Mouse (Mus musculus) embryo, embryonic 9.5 days (tissue): ENCODE results near the gene Tmem8.
"Not testable (repeated sequence)": the region's sequence is repeated elsewhere in the genome, so short reads cannot be mapped to it uniquely, and the experiment has no call there.

Experiments
- DNase-seq: peaks from one replicate; pipeline ENCODE4 v3.0.0-alpha.2; 2017; ENCODE audit errors: extremely low spot score

Gene Tmem8

DNA sequence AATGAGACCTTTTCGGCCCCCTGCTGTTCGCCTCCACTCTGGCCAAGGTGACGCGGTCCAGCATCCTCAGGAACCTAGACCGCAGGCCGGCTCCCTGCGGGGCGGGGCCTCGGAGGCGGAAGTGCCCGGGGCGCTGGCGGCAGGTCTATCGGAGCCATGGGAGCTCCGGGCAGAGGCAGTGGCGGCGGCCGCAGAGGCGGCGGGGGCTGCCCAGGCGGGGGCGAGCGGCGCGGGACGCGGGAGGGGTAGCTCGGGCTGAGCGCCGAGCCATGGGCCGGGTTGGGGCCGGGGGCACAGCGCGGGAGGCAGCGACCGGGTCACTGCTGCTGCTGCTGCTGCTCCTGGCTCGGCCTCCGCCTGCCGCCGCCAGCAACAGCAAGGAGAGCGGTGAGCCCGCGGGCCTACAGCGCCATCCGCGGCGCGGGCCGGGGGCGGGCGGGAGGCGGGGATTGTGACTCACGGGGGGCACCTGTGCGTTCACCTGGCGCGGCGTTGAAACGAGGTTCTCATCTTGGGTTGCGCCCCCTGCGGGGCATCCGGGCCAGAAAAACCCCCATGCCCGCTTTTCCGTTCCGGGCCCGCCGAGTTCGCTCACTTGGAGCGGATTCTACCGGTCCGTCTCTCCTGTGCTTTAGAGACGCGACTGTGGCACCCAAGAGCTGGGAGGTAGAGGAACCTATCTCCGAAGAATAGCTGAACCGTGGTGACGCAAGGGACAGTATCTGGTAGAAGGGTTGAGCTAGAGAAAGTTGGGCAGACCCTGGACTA, at the start of gene Tmem8:
TSS of gene Tmem8 (plus strand) at position 119 of the 768 bp plus-strand sequence.
- peak; percentile 73 for DNase-seq

DNA sequence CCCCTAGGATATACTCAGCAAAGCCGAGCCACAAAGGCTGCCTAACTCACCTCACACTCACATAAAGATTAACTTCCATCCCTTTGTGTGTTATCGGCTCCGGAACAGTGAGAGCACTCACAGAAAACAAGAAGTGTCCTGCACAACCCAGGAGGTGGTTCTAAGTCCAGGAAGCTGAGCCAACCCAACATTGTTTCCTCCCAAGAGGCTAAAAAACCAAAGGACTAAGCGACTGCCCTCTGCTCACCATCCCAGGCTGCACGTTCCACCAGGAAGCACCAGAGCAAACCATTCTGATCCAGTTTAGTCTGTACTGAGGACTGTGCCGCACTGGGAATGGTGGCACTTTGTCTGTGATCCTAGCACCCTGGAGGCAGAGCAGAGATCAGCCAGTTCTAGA, 48.2 kb upstream of the Tmem8 start:
- DNase-seq = no peak

DNA sequence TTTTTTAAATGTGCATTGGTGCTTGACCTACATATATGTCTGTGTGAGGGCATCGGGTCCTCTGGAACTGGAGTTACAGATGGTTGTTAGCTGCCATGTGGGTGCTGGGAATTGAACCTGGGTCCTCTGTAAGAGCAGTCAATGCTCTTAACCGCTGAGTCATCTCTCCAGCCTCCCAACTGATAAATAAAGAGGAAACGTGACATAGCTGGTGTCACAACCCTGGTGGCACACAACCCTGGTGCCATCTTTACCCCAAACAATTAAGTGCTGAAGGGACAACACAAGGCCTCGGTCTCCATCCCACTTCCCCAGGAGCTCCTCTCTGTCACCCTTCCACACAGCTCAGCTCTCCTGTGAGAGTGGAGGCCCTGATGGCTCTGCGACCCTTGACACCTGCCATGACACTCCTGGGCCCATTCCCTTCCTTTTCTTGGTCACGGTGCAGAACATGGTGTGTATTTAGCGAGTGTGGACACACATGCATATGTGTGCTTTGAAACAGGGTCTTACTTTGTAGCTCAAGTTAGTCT, 46.5 kb upstream of the Tmem8 start:
- DNase-seq = no peak

DNA sequence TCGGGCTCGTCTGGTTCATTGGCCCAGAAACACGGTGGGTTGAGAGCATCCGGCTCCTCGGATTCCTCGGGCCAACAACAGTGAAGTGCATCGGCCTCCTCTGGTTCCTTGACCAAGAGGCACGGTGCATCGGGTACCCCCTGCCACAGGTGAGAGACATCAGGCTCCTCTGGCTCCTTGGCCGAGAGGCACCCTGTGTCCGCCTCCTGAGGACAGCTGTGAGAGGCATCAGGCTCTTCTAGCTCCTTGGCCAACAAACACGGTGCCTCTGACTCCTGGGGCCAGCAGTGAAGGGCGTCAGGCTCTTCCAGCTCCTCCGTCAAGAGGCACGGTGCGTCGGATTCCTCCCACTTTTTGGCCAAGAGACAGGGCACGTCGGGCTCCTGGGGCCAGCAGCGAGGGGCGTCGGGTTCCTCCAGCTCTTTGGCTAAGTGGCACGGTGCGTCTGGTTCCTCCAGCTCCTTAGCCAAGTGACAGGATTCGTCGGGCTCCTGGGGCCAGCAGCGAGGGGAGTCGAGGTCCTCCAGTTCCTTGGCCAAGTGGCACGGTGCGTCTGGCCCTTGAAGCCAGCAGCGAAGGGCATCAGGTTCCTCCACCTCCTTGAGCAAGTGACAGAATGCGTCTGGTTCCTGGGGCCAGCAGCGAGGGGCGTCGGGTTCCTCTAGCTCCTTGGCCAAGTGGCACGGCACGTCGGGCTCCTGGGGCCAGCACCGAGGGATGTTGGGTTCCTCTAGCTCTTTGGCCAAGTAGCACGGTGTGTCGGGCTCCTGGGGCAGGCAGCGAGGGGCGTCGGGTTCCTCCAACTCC, 44.9 kb upstream of the Tmem8 start:
- peak; percentile 55 for DNase-seq

DNA sequence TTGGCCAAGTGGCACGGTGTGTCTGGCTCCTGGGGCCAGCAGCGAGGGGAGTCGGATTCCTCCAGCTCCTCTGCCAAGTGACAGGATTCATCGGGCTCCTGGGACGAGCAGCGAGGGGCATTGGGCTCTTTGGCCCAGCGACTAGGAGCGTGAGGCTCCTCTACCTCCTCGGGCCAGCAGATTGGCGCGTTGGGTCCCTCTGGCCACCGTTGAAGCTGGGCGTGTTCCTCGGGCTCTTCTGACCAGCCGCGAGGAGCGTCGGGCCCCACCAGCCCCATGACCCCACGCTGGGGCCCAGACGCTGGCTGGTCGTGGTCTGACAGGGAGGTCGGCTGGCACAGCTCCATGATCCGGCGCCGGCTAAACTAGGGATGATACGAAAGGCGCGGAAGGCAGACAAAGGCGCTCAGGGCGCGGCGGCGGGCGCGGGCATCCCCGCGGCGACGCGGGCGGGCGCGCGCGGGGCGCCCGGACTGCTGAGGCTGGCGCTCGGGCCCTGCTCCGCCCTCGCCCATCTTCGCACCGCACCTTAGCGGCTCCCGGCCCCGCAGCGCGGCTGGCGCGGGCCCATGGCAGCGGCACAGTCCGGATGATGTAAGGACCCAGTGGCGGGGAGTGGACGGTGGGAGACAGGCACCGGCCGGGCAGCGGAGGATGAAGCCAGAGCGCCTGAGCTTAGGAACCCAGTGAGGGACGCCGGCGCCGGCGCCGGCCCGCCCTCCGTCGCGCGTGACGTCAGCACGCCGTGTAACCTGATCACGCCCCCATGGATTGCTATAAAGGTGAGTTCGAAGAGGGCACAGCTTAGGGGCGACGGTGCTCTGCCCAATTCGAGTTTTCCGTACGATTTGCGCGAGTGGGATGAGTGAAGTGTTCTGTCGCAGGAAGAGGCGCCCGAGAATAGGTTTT, 44.0 kb upstream of the Tmem8 start, which contains the start of gene Rab11fip3:
TSS of gene Rab11fip3 (minus strand) at position 725 of the 909 bp plus-strand sequence.
- DNase-seq = peak; percentile 92

DNA sequence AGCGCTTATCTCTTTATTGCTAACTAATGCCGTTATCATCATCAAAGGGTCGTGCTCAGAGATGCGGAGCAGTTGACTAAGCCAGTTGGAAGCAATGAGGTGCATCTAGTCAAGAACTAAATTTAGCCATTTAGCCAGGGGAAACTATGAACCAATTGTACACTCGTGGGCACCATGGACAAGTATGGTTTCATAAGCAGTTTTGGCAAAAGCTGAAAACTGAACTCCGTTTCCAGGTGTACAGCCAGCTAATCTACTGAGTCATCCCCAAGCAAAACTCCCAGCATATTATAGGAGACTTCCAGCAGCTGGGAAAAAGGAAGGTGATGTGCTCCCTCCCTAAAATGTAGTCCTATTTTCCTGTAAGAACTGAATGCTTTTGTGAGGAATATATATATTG, 43.0 kb upstream of the Tmem8 start:
- DNase-seq = no peak

DNA sequence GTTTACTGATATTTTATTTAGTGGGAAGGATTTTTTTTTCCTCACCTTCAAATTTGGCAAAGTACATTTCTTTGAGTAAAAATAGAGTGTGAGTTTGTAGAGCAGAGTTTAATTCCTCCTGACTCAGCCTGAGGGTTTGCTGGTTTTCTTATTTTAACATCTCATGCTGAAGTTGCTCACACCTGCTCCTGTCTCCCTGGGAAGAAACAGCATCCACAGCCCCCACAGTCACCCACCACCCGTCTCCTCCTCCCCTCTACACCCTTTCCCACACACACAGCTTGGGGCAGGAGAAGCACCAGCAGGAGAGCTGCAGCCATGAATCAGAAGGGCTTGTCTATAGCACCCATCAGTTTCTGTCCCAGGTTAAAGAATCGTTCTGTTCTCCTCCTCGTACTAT, 37.9 kb upstream of the Tmem8 start:
- no peak for DNase-seq

DNA sequence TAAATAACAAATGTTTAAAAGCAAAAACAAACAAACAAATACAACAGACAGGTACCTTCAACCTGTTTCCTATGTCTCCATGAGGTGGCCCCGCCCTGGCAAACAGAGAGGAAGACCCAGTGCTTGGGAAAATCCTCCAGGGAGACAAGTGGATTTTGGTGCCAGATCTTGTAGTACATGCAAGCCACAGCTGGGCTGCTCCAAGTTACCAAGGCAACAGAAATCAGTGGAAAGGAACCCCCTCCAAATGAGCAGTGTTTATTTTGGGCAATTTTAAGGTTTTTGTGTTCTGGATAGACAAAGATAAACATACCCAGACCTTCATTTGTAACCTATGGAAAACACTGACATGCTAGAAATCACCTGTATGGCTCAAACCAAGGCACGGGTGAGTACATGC, 34.2 kb upstream of the Tmem8 start:
- DNase-seq = no peak

DNA sequence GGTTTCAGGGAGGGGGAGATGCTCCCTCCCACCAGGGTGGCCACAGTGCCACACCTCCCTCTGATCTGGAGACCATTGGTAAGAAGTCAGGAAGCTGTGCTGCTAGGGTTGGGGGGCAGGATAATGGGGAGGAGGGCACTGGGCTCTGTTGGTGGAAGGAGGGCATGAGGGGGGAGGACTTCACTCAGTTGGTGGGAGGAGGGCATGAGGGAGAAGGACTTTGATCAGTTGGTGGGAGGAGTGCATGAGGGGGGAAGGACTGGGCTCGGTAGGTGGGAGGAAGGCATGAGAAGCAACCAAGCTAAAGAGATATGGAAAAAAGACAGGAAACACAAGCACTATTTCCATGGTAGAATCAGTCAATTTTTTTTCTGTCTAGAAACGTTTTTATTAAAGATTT, 32.2 kb upstream of the Tmem8 start:
- DNase-seq = no peak

DNA sequence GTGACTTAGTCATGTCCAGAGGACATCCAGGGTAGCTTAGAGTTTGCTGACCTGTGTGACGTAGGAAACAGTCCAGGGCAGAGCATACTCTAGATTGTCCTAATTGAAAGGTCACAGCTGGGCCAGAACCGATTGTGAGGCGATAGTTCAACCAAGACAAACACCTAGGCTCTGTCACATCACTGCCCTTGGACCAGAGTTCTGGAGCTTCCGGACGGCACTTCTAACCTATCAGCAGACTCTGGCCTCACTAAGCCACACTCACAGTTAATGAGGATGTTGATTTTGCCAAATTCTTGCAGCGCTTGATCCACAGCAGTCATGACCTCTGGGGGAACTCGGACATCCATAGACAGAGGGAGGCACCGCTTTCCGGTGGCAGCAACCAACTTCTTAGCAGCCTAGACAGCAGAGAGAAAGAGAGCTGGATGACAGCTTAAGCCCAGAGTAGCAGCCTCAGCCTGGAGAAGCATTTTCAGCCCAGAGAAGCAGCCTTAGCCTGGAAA, 26.0 kb upstream of the Tmem8 start:
- no peak for DNase-seq

DNA sequence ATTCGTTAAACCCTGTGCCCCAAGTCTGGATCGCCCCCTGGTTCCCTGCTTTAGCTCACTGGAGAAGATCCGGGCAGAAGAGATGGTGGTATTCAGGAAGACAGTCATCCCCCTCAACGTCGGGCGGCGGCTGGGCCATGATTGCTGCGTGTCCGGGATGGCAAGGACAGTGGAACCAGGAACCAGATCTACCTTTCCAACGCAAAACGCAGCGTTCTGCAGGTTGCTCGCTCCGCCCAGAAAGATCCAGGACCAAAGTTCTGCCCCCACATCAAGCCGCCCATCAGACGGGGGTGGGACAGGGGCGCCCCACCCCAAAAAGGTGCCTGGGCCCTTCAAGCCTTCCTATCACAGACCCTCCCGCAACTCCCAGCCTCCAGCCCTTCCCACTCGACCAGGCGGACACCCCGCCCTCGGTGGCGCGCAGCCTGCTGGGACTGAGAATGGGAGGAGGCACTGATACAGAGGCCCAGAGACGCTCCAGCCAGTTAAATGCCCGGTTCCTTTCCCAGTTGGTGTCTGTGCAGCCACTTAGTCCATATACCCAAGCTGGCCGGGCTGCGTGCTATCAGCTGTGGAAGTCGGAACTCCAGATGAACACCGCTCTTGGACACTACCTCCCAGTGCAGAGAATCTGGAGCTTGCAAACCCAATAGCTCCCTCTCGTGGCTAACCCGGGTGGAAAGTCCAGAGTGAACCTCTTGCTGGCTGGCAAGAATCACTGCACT, 23.0 kb upstream of the Tmem8 start, which contains the start of gene Decr2:
TSS of gene Decr2 (minus strand) at position 433 of the 728 bp plus-strand sequence.
- DNase-seq = peak; percentile 90

DNA sequence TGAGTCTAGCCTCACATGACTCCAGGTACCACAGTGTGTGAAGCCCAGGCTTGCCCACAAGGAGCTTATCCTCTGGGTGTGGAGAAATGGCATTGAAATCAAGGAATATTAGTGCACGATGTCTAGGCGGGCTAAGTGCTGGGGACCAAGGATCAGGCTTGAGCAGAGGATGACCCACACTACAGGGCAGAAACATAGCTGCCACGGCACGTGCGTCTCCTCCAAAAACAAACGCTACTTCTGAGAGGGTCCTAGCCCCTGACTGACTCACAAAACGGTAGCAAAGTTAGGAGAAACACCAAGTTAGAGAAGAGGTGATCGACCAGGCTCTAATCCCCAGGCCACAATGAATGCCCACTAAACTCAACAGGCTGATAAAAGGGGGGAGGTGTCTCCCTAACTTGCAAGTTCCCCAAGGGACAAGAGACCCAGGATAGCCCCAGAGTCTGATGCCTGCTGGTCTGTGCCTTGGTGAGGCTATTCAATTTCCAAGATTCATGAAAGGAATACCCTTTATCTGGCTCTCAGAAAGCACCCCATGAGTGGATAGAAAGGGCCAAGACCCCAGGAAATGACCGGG, 18.5 kb upstream of the Tmem8 start:
- DNase-seq = no peak

DNA sequence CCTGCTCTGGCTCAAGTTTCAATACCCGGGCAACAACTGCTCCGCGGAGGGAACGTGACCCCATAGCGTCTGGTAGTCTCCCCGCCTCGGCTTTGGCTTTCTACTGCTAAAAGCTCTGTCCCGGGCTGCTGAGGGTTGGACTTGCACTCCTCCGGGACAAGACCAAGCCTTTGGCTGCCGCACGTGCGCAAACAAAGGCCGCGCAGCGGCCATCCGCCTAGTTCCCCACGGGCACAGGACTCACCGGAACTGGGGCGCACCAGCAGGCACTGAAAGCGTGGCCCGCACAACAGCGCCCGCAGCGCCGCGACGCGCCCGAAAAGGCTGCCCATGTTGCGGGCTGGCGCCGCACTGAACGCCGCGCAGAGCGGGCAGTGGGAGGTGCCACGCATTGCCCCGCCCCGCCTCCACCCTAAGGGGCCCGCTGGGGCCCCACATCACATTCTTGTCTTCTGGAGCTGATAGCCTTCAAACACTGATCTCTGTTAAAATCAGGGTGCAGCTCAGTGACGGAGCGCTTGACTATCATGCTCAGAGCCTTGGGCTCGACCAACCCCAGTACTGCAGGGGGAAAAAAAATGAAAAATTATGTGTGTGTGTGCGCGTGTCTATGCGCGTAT, 17.9 kb upstream of the Tmem8 start, which contains the start of gene Nme4:
TSS of gene Nme4 (minus strand) at position 482 of the 620 bp plus-strand sequence.
- peak; percentile 83 for DNase-seq

DNA sequence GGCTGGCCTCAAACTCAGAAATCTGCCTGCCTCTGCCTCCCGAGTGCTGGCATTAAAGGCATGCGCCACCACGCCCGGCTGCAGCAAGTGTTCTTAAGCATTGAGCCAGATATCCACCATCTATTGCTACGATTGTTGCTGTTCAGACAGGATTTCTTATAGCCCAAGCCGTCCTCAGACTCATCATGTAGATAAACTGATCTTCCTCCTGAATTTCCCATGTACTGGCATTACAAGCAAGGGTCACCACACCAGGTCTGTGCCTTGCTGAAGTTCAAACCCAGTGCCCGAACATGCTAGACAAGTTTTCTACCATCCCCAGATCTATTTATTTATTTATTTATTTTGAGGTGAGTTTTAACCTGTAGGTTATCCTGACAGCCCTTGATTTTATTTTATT, 14.6 kb upstream of the Tmem8 start:
- DNase-seq = no peak

DNA sequence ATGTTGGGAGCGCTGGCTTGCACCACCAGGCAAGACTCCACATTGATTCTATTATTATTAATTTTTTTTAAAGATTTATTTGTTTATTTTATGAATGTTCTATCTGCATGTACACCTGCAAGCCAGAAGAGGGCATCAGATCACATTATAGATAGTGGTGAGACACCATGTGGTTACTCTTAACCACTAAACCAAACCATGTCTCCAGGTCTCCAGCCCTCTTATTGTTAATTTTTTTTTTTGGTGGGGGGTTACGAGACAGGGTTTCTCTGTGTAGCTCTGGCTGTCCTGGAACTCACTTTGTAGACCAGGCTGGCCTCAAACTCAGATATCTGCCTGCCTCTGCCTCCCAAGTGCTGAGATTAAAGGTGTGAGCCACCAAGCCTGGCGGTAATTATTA, 13.8 kb upstream of the Tmem8 start:
- not testable (repeated sequence) for DNase-seq

DNA sequence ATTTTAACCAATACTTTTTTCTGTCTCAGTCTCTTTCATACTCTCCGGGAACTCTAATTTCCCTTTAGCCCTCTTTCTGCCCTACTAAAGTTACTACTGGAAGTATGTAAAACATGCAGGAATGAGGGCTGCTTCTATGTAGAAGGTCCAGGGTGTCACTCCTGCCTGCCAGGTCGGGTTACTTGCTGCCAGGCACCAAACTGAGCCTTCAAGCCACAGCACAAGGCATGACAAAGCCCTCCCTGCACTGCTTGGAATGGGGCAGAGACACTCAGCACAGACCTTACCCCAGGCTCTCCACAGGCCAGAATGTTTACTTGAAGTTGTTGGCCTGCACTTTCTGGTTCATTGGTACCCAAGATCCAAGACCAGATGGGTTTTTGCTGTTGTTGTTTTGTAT, 12.9 kb upstream of the Tmem8 start:
- DNase-seq = no peak

DNA sequence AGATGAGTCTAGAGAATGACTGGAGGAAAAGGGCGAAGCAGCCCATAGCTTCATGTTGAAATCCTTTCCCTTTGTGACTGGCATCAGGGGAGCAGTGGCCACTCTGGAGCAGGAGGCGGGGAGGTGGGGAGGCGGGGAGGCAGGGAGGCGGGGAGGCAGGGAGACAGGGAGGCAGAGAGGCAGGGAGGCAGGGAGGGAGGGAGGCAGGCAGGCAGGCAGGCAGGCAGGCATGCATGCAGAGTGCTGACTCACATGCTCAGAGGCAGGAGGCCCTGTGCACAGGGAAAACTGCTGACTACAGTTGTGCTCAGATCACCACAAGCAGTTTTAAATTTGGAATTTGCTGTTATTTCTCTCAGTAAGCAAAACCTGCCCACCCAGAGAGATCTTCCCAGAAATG, 11.6 kb upstream of the Tmem8 start:
- no peak for DNase-seq

DNA sequence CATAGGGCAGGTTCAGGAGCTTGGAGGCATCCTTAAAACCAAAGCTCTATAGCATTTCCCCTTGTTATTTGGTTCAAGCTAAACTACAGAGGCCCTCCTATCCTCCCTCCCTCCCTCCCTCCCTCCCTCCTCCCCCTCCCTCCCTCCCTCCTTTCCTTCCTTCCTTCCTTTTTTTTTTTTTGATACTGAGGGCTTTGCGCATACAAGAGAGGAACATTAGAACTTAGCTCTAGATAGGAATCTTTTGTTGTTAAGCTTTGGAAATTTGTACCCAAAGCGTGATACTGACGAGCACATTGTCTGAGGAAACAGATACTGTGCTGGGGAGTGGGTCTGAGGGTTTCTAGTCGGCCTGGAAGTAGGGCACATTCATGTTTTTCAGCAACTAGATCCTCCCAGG, 7.5 kb upstream of the Tmem8 start:
- no peak for DNase-seq

DNA sequence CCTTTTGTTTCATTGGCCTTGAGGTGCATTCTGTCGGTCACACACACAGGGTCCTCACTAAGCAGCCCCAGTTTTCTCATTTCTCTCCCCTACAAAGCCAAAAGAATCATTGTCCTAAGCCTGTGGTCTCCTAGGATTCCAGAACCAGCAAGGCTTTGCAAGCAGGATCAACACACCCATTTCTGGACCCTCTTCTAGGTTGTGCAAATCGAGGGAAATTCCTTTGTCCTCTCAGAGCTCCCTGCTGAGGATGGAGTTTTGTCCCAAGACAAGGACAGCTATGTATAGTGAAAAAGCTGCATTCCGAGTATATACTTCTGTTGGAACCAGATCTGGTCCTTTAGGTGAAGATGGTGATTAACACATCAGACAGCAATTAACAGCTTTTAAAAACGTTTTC, 2.9 kb upstream of the Tmem8 start:
- DNase-seq = no peak

DNA sequence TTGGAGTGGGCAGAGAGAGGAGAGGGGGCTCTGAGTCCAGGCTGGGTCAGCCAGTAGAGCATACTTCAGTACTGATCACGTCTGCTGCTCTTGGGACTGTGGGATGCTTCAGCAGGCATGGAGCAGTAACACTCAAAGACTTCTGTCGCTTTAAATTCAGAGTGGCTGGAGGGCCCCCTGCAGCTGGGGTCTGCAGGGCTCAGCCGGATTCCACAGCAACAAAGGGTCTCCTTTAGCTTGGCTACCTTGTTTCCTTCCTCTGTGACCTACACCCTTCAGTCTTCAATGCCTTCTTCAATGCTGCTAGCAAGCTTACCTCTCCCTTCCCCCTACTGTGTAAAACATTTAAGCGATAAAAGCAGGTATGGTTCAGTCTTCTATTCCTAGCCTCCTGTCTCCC, 2.1 kb upstream of the Tmem8 start:
- DNase-seq = no peak
